Comparison of ENCODE assay signal across 26 mouse cellular contexts in the genomic region with DNA sequence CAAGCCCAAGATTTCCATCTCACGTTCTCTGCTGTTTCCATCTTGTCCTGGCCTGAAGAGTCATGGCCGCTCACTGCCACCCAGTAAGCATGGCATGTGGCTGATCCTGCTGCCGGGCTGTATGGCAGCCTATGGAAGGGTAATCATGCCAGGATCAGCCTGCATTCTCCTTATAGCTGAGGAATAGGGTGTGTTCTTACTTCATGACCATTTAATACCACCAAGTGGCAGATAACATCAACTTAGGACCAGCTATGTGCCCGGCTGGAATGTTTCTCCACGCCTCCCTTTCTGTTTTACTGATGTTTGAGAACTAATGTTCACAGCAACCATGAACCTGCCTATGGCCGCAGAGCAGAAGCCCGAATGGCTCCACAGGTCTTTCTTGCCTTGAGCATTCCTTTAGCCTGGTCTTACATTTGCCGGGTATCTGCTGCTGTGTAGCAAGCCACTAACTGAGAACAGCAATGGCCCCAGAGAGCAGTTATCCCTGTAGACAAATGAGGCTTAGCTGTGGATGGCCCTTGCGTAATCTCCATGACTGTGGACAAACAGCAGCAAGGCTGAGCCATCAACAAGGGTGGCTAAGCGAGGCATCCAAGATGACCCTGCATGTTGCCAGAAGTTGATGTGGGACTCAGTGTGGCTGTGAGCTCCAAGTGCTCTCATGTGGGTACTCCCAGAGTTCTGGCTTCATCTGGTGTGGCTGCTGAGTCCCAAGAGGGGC.
DNase-seq lines count a peak whose midpoint lies in the region; TF ChIP-seq lines count a peak whose summit lies in the region.
"Had no signal": no experiment of that assay in that cellular context is flagged by ENCODE, and none has a peak within 500 bp of the region (broad histone marks: within the 10 kb centered on the region; RNA-seq: fewer than 3 reads in every experiment).

No protein-coding gene starts in this region.

- H3K36me3 ChIP-seq in thymus, adult 2 months (ENCODE audit: control insufficient read depth, insufficient read depth, low read length): no peaks in the 10 kb centered on the region
- H3K36me3 ChIP-seq: embryonic facial prominence, embryonic 12.5 days; forebrain, embryonic 10.5 days; heart, embryonic 10.5 days; intestine, embryonic 15.5 days had no signal

- DNase-seq in adrenal gland, adult 2 months: peak; percentile 52
- no peak for DNase-seq in adrenal gland, postnatal 10 days
- DNase-seq in heart, adult 11 months: peak; percentile 82
- no peak for DNase-seq in heart, postnatal 25 days (ENCODE audit: low spot score)
- peak; percentile 5 for DNase-seq in thymus, postnatal 4 days
- no peak for DNase-seq in thymus, adult 2 months
- DNase-seq in cerebellum, adult 2 months: no peak
- DNase-seq in gastrocnemius, postnatal 25 days: no peak
- DNase-seq: adrenal gland, postnatal 25 days; B cell, adult 2 months; cerebellum, adult 11-12 months; cerebellum, adult 9-10 months; cerebellum, postnatal 14 days; gastrocnemius, postnatal 10 days; heart, adult 2 months; heart, postnatal 14 days; kidney, adult 11 months had no signal

- no peak for TF ChIP-seq POLR2A in thymus, adult 2 months (IDR thresholded peaks at IDR 0.05; ENCODE audit: control insufficient read depth, extremely low read depth, insufficient read depth, low read length, poor library complexity)
- TF ChIP-seq POLR2A in cerebellum, adult 2 months (IDR thresholded peaks at IDR 0.05; ENCODE audit: borderline replicate concordance, insufficient read depth, low read length): no peak

- WGBS in thymus, adult 2 months: 98% methylated on average over 10 of the region's 10 CpGs
- 95% methylated on average over 10 of the region's 10 CpGs for WGBS in cerebellum, adult 2 months

- peaks cover 4% of the 10 kb centered on the region; the same call in 1 of the 2 replicates for H3K4me1 ChIP-seq in thymus, adult 2 months (replicated peaks; ENCODE audit: control insufficient read depth, insufficient read depth, low read length)
- peaks cover 17% of the 10 kb centered on the region for H3K4me1 ChIP-seq in cerebellum, adult 2 months (ENCODE audit: control insufficient read depth, insufficient read depth, low read length)
- H3K4me1 ChIP-seq: embryonic facial prominence, embryonic 12.5 days had no signal

- TF ChIP-seq CTCF in thymus, adult 2 months (IDR thresholded peaks at IDR 0.05; ENCODE audit: borderline replicate concordance, control insufficient read depth, extremely low read depth, insufficient read depth, low read length, poor library complexity): no peak
- no peak for TF ChIP-seq CTCF in cerebellum, adult 2 months (IDR thresholded peaks at IDR 0.05; ENCODE audit: borderline replicate concordance, insufficient read depth, low read depth, low read length)

- intact Hi-C loops in heart, postnatal 25 days (cut with DNase I): no loop called here

- no peak overlapping the region for H3K27ac ChIP-seq in thymus, adult 2 months (ENCODE audit: control insufficient read depth, insufficient read depth, low read length)
- H3K27ac ChIP-seq in cerebellum, adult 2 months (ENCODE audit: insufficient read depth, low read length): no peak overlapping the region
- H3K27ac ChIP-seq: embryonic facial prominence, embryonic 12.5 days; forebrain, embryonic 10.5 days; forebrain, embryonic 13.5 days; heart, adult 2 months; heart, embryonic 10.5 days; heart, embryonic 13.5 days; hindbrain, embryonic 13.5 days; intestine, embryonic 15.5 days had no signal

- H3K4me3 ChIP-seq in thymus, adult 2 months (ENCODE audit: control insufficient read depth, insufficient read depth, low read length): no peak overlapping the region
- no peak overlapping the region for H3K4me3 ChIP-seq in cerebellum, adult 2 months (replicated peaks; ENCODE audit: insufficient read depth, low read depth, low read length)
- H3K4me3 ChIP-seq: embryonic facial prominence, embryonic 12.5 days; forebrain, embryonic 10.5 days; forebrain, embryonic 13.5 days; heart, adult 2 months; heart, embryonic 10.5 days; heart, embryonic 13.5 days; hindbrain, embryonic 13.5 days; intestine, embryonic 15.5 days had no signal

- no peaks in the 10 kb centered on the region for H3K27me3 ChIP-seq in thymus, adult 2 months (ENCODE audit: control insufficient read depth, insufficient read depth, low read length)
- no peaks in the 10 kb centered on the region for H3K27me3 ChIP-seq in cerebellum, adult 2 months (ENCODE audit: control insufficient read depth, insufficient read depth, low read length)
- H3K27me3 ChIP-seq: CH12.LX; embryonic facial prominence, embryonic 12.5 days; forebrain, embryonic 13.5 days; heart, embryonic 13.5 days; hindbrain, embryonic 13.5 days; intestine, embryonic 15.5 days; Patski had no signal

Comparison
In these comparisons a context has a peak if more than half of its experiments do, and no peak if none do; other contexts are left out.
1. DNase-seq: peak in adrenal gland, adult 2 months (single experiment), heart, adult 11 months (single experiment) and thymus, postnatal 4 days (single experiment); none in adrenal gland, postnatal 10 days (single experiment), heart, postnatal 25 days (single experiment), thymus, adult 2 months (single experiment), cerebellum, adult 2 months (0 of 2) and gastrocnemius, postnatal 25 days (single experiment).